Mouse (Mus musculus): Measurements from ENCODE around the gene 4930404H24Rik.

- no peak for TF ChIP-seq EP300 (IDR thresholded peaks at IDR 0.05; ENCODE audit: low read depth)
- TF ChIP-seq CTCF (IDR thresholded peaks at IDR 0.05; ENCODE audit: low read depth): no peak
Observed at GRCm38 (mm10) chr2:153448519-153448918, 44.1 kb upstream of the 4930404H24Rik start.

Measured in liver, embryonic 14.5 days (tissue).